Mouse (Mus musculus): Measurements from ENCODE around the gene Rdh16f1.

DNA sequence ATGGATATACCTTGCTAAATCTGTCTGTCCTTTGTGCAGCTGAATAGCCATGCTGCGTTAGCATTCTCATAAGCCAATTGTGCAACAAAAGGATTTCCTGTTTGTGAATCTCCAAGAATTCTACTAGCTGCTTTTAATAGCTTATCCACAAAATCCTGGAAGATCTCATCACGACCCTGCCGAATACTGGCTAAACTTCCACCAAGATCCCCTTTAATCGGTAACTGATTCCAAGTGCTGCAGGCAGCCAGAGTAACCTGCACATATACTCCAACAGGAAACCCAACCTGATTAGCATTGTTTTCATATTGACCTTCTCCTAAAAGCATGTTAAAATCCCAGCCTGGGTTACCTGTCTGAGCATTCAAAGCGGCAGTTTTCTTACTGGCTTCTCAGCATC lies 75.7 kb downstream of the Rdh16f1 start:
- no peak for TF ChIP-seq POLR2A (IDR thresholded peaks at IDR 0.05; ENCODE audit: borderline replicate concordance, control insufficient read depth, low read depth, low read length)
- no peak for TF ChIP-seq CTCF (IDR thresholded peaks at IDR 0.05; ENCODE audit: control insufficient read depth, insufficient read depth, low read length)

All from bone marrow, adult 2 months (tissue).